Mouse (Mus musculus) lung, postnatal 14 days (tissue): ENCODE results near the gene Gm49384.
A peak's percentile ranks its signal among the peaks of the same experiment; 100 is the strongest.

ENCODE experiments used
- DNase-seq: peaks from one replicate; pipeline ENCODE4 v3.0.0; 2021

The Gm49384 gene

DNA sequence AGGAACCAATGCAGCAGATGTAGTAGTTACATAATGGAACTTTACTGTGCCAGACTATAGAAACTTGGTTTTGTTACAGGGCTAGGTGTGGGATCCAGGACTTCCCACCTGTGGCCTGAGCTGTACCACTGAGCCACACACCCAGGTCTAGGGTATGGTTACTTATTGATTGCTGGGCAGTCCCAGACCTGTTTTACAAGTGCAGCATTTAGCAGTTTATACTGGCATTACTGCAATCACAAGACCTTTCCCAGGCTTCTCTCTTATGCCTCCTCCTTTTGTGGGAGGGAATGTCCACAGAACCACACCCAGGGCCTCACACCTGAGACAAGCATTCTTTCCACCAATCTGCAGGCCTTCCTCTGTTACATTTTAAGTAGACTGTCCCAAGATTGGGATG, 5.1 kb downstream of the Gm49384 start:
- no peak for DNase-seq

DNA sequence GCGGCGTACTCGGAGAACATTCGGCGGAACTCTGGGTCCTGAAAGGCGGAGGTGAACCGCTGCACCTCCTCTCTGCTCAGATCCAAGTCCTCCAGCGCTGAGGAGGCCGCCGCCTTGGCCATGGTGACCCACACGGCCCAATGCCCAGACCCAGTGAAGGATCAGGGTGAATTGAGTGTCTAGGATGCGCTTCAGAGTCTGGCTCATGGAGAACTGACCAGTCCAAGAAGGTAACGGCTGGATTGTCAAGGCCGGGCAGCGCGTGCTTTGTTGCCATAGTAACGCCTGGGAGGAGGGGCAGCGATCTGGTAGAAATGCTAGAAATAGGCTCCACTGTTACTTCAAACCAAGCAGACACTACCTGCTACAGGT, 5.9 kb downstream of the Gm49384 start, which contains the start of gene Dnaaf2:
Gene Dnaaf2, minus strand, starts transcription at position 266 of the 372 bp plus-strand sequence.
- DNase-seq: peak; percentile 71

DNA sequence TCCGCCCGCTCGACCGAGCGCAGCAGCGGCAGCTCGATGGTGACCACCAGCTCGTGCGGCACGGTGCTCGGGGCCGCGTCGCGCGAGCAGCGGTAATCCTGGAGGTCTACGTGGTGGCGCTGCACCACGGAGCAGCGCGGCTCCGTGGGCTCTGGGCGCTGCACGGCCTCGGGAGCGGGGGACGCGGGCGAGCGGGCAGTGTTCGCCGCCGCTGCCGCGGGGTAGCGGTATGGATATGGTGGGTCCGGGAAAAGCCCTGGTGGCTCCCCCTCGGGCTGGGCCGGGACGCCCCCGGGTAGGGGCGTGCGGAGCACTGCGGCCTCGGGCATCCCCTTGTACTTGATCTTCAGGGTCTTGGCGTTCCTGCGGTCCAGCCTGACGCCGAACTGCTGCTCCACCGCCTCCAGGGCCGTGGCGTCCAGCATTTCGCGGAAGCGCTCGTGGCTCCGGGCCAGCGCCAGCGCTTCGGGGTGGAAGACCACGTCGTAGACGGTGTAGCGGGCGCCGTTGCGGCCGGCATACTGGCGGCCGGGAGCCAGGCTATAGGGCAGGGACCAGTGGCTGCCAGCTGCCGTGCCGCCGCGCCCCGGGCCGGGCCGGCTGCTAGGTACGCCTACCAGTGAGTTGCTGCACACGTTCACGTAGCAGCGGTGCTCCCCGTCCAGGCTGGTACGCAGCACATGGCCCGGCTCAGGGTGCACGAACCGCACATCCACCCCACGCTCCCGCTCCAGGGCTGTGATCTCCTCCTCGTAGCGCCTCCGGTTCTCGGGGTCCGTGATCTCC, 6.5 kb downstream of the Gm49384 start:
- peak; percentile 60 for DNase-seq

DNA sequence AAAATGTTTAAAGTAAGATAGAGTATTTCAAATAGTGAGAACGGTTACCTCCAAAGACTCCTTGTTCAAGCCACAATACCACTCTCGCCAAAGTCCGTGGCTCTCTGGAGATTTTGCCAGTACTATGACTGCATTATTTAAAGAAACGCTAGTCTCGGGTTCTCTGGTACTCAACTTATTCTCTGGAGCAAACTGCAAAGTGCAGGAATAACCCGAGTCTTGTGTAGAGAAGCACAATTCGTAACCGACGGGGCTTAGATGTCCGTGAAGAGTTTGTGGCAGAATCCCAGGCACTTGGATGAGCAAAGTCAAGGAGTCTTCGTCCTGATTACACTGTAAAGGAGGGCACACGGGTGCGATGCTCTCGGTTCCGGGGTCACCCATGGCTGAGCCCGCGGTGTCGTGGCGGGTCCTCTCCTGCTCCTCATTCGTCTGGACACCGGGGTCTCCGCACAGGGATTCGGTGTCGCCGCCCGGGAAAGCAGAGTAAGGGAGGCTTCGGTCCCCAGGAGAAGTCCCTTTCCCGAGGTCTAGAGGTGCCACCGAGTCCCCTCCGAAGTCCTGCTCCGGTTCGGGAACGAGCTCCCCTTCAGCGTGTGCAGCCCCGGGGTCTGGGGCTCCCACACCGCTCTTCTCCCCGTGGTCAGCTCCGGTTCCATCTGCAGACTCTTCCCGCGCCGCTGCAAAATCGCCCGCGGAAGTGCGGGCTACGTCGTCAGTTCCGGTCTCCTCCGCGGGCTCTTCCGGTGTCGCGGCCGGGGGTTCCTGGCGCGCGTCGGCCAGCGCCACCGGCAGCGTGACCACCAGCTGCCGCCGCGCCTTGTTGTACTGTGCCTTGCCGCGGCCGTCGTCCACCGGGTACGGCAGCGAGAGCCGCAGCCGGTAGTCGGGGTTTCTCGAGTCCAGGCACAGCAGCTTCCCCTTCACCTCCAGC, 7.4 kb downstream of the Gm49384 start, which contains the start of gene Gm49383:
Gene Gm49383, minus strand, starts transcription at position 661 of the 934 bp plus-strand sequence.
- DNase-seq: peak; percentile 71

DNA sequence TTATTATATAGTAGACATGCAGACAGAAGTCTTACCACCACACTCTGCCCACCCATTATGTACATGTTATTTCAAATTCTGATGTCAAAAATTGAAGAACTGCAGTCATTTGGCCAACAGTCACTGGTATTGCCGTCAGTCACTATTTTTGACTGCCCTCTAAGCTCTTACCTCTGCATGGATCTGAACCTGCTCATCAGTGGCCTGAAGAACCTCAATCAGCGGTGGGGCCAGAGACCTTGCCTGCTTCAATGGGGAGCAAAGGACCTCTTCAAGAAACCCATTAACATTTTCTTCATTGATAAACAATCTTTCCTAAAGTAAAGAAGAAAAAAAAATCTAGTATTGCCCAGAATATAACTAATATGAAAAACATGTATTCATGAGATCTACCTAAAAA, 11.4 kb downstream of the Gm49384 start:
- DNase-seq: no peak

DNA sequence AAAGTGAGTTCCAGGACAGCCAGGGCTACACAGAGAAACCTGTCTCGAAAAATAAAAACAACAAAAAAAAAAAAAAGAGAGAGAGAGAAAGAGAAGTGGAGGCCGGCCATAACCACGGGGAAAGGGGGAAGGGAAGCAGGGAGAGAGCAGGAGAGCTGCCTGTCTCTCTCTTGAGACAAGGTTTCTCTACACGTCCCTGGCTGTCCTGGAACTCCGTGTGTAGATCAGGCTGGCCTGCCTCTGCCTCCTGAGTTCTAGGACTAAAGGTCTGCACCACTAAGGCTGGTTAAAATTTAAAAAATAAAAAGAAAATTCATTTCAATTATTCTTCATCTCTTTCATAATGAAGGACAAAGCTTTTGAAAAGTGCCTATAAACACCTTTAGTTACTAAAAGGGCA, 12.7 kb downstream of the Gm49384 start:
- DNase-seq: no peak

DNA sequence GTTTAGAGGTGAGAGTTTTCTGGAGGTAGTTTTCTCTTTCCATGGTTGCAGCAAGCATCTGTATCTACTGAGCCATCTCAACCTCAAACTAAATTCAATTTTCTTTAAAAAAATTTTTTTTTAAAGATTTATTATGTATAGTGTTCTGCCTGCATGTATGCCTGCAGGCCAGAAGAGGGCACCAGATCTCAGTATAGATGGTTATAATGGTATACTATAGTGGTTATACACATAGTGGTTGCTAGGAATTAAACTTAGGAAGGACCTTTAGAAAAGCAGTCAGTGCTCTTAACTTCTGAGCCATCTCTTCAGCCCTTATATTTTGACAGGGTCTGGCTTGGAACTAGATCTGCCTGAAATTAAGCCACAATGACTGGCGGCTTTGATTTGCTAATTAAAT, 13.5 kb downstream of the Gm49384 start:
- DNase-seq: no peak

DNA sequence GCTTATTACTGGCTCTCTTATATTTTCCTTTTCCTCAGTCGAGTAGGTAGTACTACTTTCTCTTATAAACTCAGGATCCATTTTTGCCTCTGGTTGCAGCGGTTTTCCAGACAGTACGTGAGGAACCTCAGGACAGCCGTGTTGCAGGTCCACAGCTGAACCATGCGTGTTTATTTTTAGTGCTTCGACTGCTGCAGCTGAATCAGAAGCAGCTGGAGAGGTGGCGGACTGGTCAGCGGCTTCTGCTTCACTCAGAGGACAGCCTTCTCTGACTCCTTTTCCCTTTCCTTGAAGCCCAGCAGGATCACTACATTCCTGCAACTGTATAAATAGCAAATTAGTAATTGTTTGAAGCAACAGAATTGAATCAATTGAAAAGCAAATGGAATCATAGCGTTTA, 14.0 kb downstream of the Gm49384 start:
- no peak for DNase-seq

DNA sequence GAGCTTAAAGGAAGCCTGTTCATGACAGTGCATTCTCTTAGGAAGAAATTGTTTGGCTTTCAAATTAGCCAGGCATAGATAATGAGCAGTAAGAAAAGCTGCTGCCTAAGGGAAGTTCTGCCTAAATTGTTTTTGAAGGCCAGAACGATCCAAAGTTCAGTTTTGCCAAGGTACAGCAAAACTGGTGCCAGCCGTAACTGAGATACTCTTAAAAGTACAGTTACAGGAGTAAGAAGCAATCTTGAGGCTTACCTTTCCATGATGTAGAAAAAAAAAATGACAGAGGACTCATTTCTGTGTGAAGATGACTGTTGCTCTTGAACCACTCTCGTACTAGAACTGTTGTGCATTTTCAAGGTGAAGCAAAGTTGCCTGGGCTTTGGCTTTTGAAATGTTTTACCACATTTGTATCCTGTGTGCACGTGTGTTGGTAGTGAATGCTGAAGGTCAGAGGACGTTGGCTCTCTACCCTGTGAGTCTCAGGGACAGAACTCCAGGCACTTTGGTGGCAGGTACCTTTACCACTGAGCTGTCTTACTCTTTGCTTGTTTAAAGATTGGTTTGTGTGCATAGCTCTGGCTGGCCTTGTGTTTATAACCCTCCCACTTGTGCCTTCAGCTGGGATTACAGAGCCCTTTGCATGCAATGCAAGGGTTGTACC, 17.1 kb downstream of the Gm49384 start:
- DNase-seq: no peak

DNA sequence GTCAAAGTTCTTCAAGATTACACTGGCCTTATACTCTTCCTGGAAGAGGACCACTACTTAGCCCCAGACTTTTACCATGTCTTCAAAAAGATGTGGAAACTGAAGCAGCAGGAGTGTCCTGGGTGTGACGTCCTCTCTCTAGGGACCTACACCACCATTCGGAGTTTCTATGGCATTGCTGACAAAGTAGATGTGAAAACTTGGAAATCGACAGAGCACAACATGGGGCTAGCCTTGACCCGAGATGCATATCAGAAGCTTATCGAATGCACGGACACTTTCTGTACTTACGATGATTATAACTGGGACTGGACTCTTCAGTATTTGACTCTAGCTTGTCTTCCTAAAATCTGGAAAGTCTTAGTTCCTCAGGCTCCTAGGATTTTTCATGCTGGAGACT, 18.7 kb downstream of the Gm49384 start:
- DNase-seq: no peak

DNA sequence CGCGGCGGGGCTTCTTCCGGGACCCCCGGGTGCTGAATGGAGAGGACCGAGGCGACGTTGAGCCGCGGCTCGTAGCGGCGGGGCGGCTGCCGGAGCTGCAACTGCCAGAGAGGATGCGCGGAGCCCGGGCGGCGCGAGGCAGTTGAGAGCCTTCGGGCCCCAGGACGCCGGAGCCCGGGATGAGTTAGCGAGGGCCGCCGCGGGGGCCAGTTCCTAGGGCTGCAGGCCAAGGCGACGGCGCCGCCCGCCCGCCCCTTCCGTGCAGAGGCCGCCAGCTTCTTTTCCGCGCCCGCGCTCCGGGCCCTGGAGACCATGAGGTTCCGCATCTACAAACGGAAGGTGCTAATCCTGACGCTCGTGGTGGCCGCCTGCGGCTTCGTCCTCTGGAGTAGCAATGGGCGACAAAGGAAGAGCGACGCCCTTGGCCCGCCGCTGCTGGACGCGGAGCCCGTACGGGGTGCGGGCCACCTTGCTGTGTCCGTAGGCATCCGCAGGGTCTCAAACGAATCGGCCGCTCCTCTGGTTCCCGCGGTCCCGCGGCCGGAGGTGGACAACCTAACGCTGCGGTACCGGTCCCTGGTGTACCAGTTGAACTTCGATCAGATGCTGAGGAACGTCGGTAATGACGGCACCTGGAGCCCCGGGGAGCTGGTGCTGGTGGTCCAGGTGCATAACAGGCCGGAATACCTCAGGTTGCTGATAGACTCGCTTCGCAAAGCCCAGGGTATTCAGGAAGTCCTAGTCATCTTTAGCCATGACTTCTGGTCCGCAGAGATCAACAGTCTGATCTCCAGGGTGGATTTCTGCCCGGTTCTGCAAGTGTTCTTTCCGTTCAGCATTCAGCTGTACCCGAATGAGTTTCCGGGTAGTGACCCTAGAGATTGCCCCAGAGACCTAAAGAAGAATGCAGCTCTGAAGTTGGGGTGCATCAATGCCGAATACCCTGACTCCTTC, 19.4 kb downstream of the Gm49384 start:
- DNase-seq: peak; percentile 64

DNA sequence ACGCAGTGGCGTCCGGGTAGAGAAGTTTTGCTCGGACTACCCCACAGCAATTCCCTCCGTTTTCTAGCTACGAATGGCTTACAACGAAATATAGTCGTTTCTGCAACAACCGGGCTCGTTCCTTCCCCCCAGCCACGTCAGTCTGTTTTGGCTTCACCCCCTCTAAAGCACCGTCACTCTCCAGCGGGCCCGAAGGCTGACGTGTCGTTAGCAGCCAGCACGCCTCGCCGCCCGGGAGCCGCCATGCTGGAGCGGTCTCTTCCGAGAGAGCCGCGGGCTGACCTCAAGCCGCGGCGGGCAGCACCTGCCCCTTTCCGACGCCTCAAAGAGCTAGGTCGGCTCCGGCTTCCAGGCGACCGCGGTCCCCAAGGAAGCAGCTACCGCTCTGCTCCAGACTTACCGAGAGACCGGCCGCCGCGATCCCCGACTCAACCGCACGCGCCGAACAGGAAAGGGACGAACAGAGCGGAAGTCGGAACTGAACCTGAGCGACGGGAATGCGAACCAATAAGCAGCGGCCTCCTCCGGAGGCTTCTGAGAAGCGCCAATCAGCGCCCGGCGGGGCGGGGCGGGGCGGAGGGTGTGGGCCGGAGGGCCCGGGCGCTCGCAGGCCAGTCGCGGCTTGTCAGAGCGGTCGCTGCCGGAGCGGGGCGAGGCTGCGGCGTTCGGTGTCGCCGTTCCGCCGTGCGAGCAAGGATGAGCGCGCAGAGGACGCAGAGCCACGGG, 20.3 kb downstream of the Gm49384 start, which contains the start of the genes Rpl36al and Mgat2:
Gene Rpl36al, minus strand, starts transcription at position 501 of the 726 bp plus-strand sequence.
Gene Mgat2, plus strand, starts transcription at position 575 of the 726 bp plus-strand sequence.
- DNase-seq: peak; percentile 100

DNA sequence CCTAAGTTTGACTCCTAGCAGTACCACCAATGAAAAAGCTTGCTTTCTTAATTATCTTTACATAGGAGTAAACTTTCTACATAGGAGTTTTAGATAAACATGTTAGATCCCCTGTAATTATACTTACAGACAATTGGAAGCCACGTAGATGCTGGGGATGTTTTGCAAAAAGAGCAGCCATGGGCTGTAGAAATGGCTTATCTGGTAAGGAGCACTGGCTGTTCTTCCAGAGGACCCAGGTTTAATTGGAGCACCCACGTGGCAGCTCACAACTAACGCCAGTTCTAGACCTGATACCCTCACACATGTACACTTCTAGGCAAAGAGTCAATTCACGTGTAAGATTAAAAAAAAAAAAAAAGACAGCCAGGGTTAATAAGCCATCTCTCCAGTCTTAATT, 22.3 kb downstream of the Gm49384 start:
- no peak for DNase-seq

DNA sequence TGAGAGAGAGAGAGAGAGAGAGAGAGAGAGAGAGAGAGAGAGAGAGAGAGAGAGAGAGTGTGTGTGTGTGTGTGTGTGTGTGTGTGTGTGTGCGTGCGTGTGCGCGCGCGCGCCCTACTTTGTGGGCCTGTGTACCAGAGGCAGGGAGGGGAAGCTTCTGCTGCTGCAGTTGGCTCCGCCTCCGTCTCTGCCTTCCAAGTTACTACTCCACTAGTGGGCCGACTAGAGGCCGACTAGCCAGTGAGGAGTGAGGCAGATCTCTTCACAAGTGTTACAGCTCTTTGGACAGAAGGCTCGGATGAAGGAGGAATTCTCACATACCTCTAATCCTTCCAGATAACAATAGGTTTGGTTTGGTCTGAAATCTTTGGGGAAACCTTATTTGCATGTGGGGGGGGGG, 24.7 kb downstream of the Gm49384 start:
- DNase-seq: no peak

DNA sequence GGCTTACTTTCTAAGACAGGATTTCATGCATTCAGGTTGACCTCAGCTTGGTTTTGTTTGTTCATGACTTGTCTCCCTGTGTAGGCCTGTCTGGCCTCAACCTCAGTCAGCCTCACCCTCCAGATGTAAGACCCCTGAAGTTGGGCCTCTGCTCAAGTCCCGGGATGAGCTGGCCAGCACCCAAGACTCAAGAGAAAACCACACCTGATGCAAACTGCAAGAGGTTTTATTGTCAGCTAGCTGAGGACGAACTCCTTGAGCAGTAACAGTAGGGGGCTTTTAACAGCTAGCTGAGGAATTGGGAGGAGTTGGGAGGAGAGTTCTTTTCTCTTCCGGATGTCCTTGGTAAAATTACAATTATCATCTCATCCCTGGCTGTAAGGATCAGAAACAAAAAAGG, 26.5 kb downstream of the Gm49384 start:
- no peak for DNase-seq

DNA sequence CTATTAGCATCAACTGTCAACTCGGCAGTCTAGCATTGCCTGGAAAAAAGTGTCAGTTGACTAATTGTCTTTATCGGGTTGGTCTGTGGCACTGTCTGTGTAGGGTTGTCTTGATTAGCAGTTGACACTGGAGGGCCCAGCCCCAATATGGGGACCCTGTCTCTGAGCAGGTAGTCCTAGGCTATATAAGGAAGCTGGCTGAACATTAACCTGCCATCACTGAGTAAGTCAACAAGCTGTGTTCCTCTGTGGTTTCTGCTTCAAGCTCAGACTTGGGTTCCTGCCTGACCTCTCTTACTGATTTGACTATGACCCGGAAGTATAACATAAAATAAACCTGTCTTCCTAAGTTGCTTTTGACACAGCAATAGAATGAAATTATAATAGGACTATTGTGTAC, 28.1 kb downstream of the Gm49384 start:
- no peak for DNase-seq

DNA sequence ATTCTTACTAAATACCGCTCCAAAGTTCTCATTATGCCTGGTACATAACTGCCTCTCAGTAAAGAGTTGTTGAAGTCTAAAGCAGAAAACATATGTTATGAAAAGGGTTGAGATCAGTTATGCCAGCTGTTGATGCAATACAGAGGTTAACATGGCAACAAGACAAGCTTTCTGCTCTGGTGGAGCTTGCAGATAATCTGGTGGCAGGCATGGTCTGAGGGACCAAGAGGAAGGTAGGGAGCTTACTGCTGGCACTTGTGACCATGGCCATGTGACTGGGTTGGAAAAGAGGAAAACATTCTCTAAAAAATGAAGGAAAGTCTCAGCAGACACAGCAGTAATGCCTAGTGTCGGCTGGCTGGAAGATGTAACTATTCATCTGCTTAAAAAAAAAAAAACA, 32.8 kb downstream of the Gm49384 start:
- no peak for DNase-seq

DNA sequence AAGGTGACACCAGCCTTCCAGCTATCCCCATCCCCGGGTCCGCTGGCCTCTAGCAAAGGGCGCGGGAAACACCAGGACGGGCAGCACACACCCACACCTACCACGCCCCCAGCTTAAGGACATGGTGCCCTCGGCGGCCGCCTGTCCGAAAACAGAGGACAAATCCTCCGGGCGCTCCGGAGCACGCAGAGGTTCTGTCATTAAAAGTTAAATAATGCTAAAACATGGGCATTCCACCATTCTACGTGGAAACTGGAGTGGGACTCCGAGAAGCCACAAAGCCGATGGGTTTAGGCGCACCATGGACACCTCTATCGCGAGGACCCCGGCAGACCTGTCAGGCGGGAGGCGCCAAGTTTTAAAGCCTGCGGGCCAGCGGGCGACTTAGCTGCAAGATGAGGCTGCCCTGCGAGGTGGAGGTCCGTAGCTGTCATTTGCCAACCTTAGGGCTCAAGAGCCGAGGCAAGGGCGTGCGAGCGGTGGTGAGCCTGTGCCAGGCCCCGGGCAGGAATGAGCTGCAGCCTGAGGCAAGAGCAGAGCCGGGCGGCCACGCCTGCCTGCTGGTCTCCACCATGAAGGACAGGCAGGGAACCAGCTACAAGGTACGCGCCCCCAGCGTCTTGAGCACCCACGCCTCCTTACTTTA, 35.5 kb downstream of the Gm49384 start, which contains the start of gene Lrr1:
Gene Lrr1, plus strand, starts transcription at position 354 of the 646 bp plus-strand sequence.
- peak; percentile 86 for DNase-seq

DNA sequence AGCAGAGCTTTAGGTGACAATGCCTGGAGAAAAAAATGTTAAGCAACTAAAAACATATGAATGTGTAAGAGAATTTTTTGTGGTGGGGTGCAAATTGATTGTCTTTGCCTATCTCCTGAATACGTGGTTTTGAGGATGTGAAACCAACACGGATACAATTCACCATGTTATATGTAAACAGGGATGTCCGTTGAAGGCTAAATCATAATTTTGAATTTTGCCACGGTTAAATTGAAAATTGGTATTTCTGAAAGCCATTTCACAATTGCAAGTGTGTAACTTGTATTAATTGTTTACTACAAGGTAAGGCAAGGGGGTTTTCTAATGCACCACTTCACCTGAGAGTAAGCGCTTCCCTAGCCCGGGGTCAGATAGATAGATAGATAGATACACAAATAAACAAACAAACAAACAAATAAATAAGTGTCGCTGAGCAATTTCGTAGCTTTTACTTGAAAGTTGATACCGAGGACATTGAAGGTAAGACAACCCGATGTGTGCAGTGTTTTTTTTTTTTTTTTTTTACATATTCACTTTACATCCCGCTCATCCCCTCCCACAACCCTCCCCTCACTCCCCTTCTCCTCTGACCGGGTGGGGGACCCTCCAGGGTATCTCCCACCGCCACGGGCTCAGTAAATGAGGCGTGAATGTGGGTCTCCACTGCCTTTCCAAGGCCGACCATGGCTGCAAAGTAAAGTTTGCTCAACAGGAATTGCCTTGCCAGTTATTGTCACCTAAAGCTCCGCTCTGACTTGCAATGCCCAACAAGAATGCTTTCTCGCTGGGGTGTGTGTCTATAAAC, 36.2 kb downstream of the Gm49384 start:
- DNase-seq: no peak
